Mouse (Mus musculus) bone marrow, adult 2 months (tissue): ENCODE results near the gene Map2k3. TPM values are rescaled to one million over a fixed set of nuclear protein-coding genes. Genes with fewer than 3 reads are reported as not detected.

Experiments
- H3K27ac ChIP-seq: fragments of 200-500 bp; 2 replicates; pipeline ENCODE4 v1.5.1; 2012; ENCODE audit warnings: low read depth, mild to moderate bottlenecking, control low read depth, inconsistent platforms, low read length; ENCODE audit not compliant: control insufficient read depth, poor library complexity, insufficient read depth
- H3K4me1 ChIP-seq: fragments of 200-500 bp; 2 replicates; pipeline ENCODE4 v1.6.1; 2011; ENCODE audit warnings: low read length; ENCODE audit not compliant: control insufficient read depth, insufficient read depth
- H3K4me3 ChIP-seq: fragments of 200-500 bp; replicated peaks from 2 replicates; pipeline ENCODE3; 2011; ENCODE audit warnings: mild to moderate bottlenecking, low read depth, low read length, control low read depth; ENCODE audit not compliant: control insufficient read depth
- CTCF ChIP-seq: fragments of 200-500 bp; IDR thresholded peaks from 2 replicates; pipeline ENCODE4 v1.5.1; 2011; ENCODE audit warnings: low read length, control low read depth; ENCODE audit not compliant: control insufficient read depth, insufficient read depth
- POLR2A ChIP-seq: fragments of 200-500 bp; IDR thresholded peaks from 2 replicates; pipeline ENCODE4 v1.6.1; 2011; ENCODE audit warnings: low read depth, mild to moderate bottlenecking, control low read depth, low read length, borderline replicate concordance; ENCODE audit not compliant: control insufficient read depth
- WGBS: fragments of 180-500 bp; shearing (Covaris S2); methylation state at CpG from one replicate; pipeline ENCODE4 v1.1.7; 2018; 5-methylcytosine and 5-hydroxymethylcytosine counted together
- polyA plus RNA-seq: library from polyadenylated mRNA; stranded (reverse); fragments of >200 nt; gene quantifications from 2 replicates; pipeline ENCODE4 v1.2.4, GENCODE M21; 2011; ENCODE audit warnings: low replicate concordance; ENCODE audit not compliant: missing spikeins, insufficient read depth, insufficient read length

The Map2k3 gene
- polyA plus RNA-seq, 1 experiment, result 74.9 TPM

- no peaks in the 10 kb centered on the region for H3K4me1 ChIP-seq
- WGBS, result 83% methylated on average over 4 of the region's 4 CpGs
- TF ChIP-seq CTCF, result no peak
Measured at GRCm38 (mm10) chr11:60958948-60959347, 27.1 kb downstream of the Map2k3 start.

GRCm38 (mm10) chr11:60961176-60961575, 29.3 kb downstream of the Map2k3 start:
- no peak overlapping the region for H3K27ac ChIP-seq
- no peaks in the 10 kb centered on the region for H3K4me1 ChIP-seq
- 55% methylated on average over 1 of the region's 1 CpGs for WGBS
- H3K4me3 ChIP-seq, result no peak overlapping the region
- TF ChIP-seq CTCF (no peak), POLR2A (no peak)

More at GRCm38 (mm10) chr11:60958948-60959347, 27.1 kb downstream of the Map2k3 start:
- Histone ChIP-seq H3K27ac (no peak overlapping the region), H3K4me3 (no peak overlapping the region)

- WGBS, result 76% methylated on average over 5 of the region's 5 CpGs
- Histone ChIP-seq H3K4me3 (no peak overlapping the region), H3K27ac (no peak overlapping the region), H3K4me1 (no peaks in the 10 kb centered on the region)
- TF ChIP-seq CTCF (no peak), POLR2A (no peak)
Measured at GRCm38 (mm10) chr11:60962709-60963108, 30.9 kb downstream of the Map2k3 start.

- Histone ChIP-seq H3K27ac (no peak overlapping the region), H3K4me1 (no peaks in the 10 kb centered on the region), H3K4me3 (no peak overlapping the region)
- 40% methylated on average over 6 of the region's 6 CpGs for WGBS
- no peak for TF ChIP-seq CTCF
Measured at GRCm38 (mm10) chr11:60966974-60967373, 35.1 kb downstream of the Map2k3 start.

- WGBS, result 66% methylated on average over 11 of the region's 11 CpGs
- no peak overlapping the region for H3K4me3 ChIP-seq
- no peak for TF ChIP-seq POLR2A
- no peak for TF ChIP-seq CTCF
- H3K27ac ChIP-seq, result no peak overlapping the region
- no peaks in the 10 kb centered on the region for H3K4me1 ChIP-seq
Measured at GRCm38 (mm10) chr11:60975097-60975496, 43.3 kb downstream of the Map2k3 start.

- no peak overlapping the region for H3K4me3 ChIP-seq
- H3K27ac ChIP-seq, result no peak overlapping the region
- H3K4me1 ChIP-seq, result no peaks in the 10 kb centered on the region
- TF ChIP-seq POLR2A (no peak), CTCF (no peak)
- 76% methylated on average over 2 of the region's 2 CpGs for WGBS
Measured at GRCm38 (mm10) chr11:60976234-60976633, 44.4 kb downstream of the Map2k3 start.

GRCm38 (mm10) chr11:60976742-60977141, 44.9 kb downstream of the Map2k3 start:
- H3K27ac ChIP-seq, result no peak overlapping the region
- WGBS, result 53% methylated on average over 8 of the region's 8 CpGs
- no peaks in the 10 kb centered on the region for H3K4me1 ChIP-seq
- no peak for TF ChIP-seq POLR2A
- no peak for TF ChIP-seq CTCF
- H3K4me3 ChIP-seq, result no peak overlapping the region

GRCm38 (mm10) chr11:60977153-60977552, 45.3 kb downstream of the Map2k3 start:
- Histone ChIP-seq H3K4me1 (no peaks in the 10 kb centered on the region), H3K4me3 (no peak overlapping the region), H3K27ac (no peak overlapping the region)
- 66% methylated on average over 3 of the region's 3 CpGs for WGBS
- no peak for TF ChIP-seq POLR2A
- no peak for TF ChIP-seq CTCF

- H3K4me1 ChIP-seq, result no peaks in the 10 kb centered on the region
- WGBS, result 75% methylated on average over 2 of the region's 2 CpGs
- TF ChIP-seq POLR2A (no peak), CTCF (no peak)
- no peak overlapping the region for H3K4me3 ChIP-seq
- no peak overlapping the region for H3K27ac ChIP-seq
Measured at GRCm38 (mm10) chr11:60978658-60979057, 46.8 kb downstream of the Map2k3 start.

GRCm38 (mm10) chr11:60979788-60980187, 48.0 kb downstream of the Map2k3 start:
- no peak overlapping the region for H3K4me3 ChIP-seq
- H3K4me1 ChIP-seq, result no peaks in the 10 kb centered on the region; the same call in 1 of the 2 replicates
- WGBS, result 53% methylated on average over 5 of the region's 5 CpGs
- TF ChIP-seq CTCF, result no peak
- TF ChIP-seq POLR2A, result no peak
- no peak overlapping the region for H3K27ac ChIP-seq
